Mouse (Mus musculus) heart, postnatal 4 days (tissue): ENCODE measurements around the gene Kdelr1. TPM values are rescaled to one million over a fixed set of nuclear protein-coding genes. Genes with fewer than 3 reads are reported as not detected.

ENCODE experiments used
- DNase-seq: peaks from one replicate; pipeline ENCODE4 v3.0.0; 2021
- total RNA-seq, 2 experiments: library from RNA; stranded (reverse); gene quantifications; 2 replicates each; pipeline ENCODE4 v1.2.3; 2021

Gene Kdelr1
- total RNA-seq: 100 to 1,000 TPM; 118 to 130 TPM

GRCm38 (mm10) chr7:45872624-45873023 is at the start of gene Kdelr1:
Gene Kdelr1, plus strand, starts transcription at chr7:45872772.
- DNase-seq: peak; percentile 94

DNA sequence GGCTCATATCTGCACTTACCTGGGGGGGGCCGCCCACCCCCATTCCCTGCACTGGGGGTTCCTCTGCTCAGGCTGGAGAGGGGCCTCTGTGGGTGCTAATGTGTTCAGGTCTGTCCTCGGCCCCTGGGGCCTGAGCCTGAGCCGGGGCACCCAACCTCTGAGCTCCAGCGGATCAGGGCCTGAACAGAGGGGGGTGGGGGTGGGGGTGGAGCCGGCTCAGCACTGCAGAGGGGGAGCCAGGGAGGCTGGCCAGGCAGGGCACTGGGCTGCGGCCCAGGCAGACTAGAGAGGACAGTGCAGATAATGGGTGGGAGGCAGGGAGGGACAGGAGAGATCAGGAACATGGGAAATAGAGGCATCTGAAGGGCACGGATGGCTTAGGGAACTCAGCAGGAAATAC is 48.0 kb upstream of the Kdelr1 start, which contains the start of gene Kcnj14:
Gene Kcnj14, minus strand, starts transcription at position 185 of the 400 bp plus-strand sequence.
- no peak for DNase-seq

DNA sequence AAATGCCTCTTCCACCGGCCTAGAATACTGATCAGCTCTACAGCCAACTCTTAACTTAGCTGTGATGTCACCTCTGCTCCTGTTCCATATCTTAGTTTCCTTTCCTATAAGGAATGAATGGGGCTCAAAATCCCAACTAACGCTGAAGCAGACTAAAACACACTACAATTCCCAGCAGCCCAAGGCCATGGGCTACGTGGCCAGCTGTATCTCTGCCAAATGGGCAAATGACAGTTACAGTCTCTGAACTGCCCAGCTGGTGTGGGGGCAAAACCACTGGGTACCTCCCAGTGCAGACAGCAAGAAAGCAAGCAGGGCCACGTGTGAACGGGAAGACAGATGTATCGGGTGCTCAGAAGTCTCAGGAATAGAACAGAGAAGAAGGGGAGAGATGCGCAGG is 45.9 kb upstream of the Kdelr1 start:
- no peak for DNase-seq

- DNase-seq: peak; percentile 84
Observed at GRCm38 (mm10) chr7:45830427-45831127, 42.0 kb upstream of the Kdelr1 start, which contains the start of gene Grwd1. Gene Grwd1, minus strand, starts transcription at chr7:45830944.

DNA sequence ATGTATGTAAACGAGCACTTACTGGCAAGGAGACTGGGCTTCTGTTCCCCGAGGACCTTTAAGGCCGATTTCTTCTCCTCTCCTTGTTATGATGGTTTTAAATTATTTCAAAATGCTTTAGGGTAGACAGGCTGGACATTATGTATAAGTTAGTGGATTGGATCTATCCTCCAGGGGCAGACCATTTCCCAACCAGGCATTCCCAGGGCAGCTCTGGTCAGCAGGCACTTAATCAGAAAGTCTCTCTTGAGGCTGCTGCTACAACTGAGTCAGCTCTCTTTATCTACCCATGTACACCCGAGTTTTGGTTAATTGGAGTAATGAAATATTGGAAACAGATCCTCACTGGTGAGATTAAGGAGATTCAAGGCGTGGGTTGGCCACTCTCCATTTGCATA is 41.4 kb upstream of the Kdelr1 start:
- DNase-seq: no peak

DNA sequence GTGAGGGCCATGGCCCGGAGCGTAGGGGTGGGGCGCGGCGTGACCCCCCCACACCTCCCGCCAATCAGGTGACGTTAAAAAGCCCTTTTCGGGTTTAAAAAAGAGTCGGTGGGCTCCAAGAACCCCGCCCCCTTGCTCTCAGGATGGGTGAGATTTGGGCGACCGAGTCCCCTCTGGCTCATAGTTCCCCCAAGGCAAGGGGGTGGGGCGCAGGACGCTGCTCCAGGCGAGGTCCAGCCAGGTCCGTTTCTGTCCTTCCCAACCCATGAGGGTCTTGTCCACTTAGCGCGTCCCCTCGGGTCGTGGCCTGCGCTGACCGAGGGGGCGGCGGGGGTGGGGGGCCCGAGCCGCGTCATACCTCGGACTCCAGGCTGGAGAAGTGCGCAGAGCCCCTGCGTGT is 40.1 kb upstream of the Kdelr1 start:
- DNase-seq: no peak

DNA sequence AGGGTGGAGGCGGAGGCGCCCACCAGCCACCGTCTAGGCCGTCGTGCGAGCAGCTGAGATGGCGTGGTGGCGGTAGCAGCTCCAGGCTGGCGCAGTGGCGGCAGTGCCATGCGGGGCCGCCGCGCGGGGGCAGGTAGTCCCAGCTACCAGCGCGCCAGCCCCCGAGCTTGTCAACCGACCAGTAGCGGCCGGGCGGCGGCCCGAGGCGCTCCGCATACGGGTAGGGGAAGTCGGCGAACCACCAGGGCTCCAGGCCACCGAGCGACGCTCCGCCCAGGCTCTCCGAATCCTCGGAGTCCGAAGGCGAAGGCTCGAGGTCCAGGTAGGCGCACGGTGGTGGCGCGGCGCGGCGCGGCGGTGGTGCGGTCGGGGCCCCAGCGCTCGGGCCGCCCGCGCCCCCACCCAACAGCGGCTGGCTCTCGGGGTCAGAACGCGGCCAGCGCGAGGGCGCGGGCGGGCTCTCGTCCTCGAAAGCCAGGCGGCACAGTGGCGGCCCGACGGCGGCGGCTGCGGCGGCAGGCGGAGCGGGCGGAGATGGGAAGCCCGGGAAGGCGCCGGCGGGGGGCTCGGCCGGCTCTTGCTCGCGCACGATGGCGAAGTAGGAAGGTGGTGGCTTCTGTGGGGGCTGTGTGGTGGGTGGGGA is 39.3 kb upstream of the Kdelr1 start:
- DNase-seq: no peak

DNA sequence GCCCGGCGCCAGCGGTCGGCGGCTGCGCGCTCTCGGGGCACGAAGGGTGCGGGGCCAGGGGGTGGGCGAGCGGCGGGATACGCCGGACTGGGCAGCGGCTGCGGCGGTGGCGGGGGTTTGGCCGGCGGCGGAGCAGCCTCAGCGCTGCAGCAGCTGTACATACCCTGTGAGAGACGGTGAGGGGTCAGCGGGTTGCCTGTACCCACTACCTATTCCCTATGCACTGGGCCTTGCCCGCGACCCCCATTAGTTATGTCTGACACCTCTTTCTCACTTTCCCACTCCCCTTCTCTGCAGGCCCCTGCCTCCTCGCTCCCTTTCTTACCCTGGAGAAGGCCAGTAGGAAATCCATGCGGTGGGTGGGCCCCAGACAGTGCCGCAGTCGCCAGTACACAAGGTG is 38.6 kb upstream of the Kdelr1 start:
- no peak for DNase-seq

DNA sequence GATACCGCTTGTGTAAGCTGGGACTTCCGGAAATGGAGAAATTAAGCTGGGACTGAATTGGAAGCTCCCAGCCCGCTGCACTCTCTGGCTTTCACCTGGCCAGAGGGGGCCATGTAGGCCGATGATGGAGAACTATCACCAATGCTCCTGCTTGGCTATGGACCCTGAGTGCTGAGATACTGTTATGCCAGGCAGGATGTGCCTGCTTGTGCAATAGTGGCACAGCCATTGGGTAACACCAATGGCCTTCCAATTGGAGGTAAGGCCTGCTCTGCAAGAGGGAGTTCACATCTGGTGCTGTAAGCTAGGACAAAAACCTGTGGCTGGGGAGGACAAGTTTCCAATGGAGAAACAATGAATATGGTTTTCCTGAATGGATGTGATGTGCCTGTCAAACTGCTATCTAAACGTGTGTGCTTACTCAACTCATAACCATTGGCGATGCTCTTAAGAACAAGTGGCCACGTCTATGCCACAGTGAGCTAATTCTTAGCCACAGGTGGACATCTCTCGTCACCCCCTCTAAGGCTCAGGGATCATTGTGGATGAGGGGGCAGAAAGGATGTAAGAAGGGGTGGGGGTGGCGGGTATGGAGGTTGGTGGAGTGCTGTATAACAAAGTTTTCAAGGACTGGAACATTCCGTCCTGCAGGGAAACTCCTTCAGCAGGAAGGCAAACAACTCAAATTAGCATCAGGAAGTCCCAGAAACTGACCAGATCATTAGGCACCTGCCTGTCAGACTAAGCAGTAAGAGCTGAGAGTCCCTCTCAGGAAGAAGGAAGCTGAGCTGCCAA is 29.4 kb upstream of the Kdelr1 start:
- DNase-seq: no peak

DNA sequence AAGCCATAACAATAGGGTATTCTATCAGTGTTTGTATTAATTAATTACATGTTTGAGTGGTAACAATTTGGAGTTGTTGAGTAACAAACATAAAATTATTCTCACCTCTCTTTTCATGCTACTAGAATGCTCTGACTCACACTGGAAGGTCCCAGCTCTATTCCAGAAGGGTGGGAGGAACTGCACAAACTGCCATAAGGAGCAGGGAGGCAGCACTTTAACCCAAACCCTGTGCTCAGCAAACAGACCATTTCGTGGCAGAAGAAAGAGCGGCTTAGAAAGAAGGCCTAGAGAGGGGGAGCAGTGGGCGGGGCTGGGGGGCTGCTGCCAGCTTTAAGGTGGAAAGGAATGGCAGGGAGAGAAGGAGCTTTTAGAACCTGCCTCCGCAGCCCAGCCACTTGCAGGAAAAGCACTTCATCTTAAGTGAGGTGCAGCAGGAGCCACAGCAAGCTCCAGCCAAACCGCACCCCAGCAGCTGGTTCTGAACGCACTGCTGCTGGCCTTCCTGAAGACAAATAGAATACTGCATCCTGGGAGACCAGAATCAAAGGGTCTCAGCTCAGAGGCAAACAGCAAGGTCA is 24.0 kb upstream of the Kdelr1 start:
- no peak for DNase-seq

GRCm38 (mm10) chr7:45850661-45851060 is 21.9 kb upstream of the Kdelr1 start:
- no peak for DNase-seq

GRCm38 (mm10) chr7:45853089-45853488 is 19.5 kb upstream of the Kdelr1 start:
- DNase-seq: no peak

GRCm38 (mm10) chr7:45856950-45857901 is 15.3 kb upstream of the Kdelr1 start:
- no peak for DNase-seq

GRCm38 (mm10) chr7:45859008-45859407 is 13.6 kb upstream of the Kdelr1 start:
- no peak for DNase-seq

GRCm38 (mm10) chr7:45862804-45863203 is 9.8 kb upstream of the Kdelr1 start:
- no peak for DNase-seq

DNA sequence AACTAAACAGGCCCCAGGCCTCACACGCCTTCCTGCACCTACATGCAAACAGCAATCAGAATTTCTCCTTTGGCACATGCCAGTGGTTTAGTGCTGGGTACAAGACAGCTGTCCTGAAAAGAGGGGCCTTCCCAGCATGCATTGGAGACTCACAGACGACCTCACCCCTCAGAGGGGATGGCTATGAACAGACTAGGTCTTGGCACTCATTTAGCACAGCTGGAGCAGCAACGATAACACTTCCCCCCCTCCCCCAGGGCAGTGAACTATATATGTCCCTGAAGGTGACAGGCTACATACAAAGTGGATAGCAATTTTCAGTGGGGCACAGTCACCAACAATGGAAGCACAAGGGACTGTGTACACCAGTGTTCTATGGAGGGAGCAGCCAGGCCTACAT is 8.1 kb upstream of the Kdelr1 start:
- no peak for DNase-seq

GRCm38 (mm10) chr7:45865925-45866910 is 6.4 kb upstream of the Kdelr1 start:
- DNase-seq: peak; percentile 96

GRCm38 (mm10) chr7:45867871-45868270 is 4.7 kb upstream of the Kdelr1 start:
- no peak for DNase-seq

GRCm38 (mm10) chr7:45869107-45869670 is 3.4 kb upstream of the Kdelr1 start:
- peak; percentile 35 for DNase-seq

- DNase-seq: peak; percentile 27
Observed at GRCm38 (mm10) chr7:45869787-45870186, 2.8 kb upstream of the Kdelr1 start.
